Mouse (Mus musculus) lung, postnatal 36 days (tissue): ENCODE measurements around the gene Crhbp.

Source experiments
- DNase-seq: peaks from one replicate; pipeline ENCODE4 v3.0.0; 2022; ENCODE audit warnings: mixed read lengths

The Crhbp gene

DNA sequence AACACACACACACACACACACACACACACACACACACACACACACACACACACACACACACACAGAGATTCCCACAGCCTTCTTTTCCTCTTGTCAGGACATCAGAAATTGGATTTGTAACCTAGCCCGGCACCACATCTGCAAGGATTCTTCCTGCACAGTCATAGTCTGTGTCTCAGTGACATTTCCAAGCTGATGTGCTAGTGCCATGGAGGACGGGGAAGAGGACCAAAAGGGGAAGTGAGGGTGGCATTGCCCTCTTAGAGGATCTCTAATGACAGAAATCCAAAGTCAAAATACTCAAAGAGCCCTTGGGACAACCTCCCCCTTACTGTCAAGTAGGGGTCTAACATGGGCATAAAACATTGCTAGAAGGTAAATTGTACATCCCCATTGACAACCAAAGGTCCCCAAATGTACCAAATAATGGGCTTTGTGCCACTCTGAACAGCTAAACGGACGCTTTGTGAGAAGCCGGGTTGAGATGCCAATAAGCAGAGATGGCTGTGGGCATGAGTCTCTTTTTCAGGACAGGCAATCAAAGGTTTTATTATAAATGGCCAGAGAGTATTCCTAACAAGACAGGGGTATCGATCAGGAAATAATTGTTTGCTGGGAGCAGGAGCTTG is 26.0 kb downstream of the Crhbp start:
- DNase-seq, result no peak

DNA sequence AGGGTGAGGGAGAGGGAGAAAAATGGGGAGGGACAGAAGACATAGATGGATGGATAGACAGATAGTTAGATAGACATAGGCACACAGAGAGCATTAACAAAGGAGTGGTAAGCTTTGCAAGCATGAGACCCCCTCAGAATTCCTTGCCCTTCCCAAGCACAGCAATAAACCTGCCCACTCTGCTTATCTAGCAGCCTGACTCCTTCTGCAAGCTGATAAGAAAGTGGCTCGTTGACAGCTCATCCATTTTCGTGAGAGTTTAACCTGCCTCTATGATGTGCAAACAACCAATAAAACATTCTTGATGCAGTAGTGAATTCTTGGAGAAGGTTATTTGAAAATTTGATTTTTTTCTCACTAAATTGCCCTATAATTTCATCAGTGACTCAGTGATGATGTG is 32.5 kb downstream of the Crhbp start:
- no peak for DNase-seq

DNA sequence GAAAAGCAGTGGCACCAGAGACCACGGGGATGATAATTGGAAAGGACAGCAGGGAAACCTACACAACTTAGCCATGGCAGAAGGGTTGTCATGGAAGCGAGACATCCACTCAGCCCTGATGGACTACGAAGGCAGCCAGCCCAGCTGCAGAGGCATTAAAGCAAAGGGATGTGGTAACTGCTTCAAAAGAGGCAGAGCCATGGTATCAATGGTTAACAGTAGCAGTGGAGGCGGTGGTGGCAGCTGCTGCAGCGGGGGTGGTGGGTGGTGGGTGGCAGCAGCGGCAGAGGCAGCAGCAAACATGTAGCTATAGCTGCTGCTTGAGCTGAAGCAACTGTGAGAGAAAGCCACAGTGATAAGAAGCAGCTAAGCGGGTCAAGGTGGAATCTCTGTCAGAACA is 51.5 kb downstream of the Crhbp start:
- no peak for DNase-seq

DNA sequence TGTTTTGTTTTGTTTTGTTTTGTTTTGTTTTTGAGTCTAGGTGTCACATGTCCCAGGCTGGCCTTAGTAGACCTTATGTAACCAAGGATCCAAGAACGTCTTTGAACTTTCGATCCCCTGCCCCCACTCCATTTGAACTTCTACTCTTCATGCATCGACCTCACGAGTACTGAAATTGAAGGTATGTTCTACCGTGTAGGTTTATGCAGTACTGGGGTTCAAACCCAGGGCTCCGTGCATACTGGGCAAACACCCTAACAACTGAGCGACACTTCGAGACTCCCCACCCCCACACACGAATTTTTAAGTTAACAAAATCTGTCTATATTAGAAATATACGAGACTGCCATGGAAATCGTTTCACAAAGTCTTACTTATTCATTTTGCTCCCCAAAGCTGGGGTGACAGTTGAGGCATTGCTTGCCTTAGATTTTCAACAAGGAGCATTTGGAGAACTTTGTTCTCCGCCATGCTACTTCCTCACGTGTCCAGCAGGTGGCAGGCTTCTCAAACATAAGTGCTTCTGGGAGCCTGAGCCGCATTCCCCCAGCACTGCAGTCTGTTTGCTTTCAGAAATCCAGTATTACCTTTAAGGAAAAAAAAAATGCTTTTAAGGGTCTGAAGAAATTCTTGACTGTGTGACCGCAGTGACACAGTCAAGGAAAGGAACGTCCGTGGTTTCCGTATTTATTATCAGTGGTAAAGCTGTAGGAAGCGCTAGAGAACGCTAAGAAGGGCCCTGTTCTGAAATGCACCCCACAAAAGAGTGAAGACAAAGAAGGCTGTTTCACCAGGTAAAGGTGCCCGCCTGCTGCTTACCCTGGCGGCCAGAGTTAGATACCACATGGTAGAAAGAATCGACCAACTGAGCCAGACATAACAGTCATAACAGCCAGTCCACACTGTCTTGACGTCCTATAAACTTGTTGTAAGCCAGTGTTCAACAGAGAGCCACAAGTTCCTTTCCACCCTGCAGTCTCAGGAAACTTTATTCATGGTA is 54.6 kb downstream of the Crhbp start:
- DNase-seq, result peak; percentile 83

DNA sequence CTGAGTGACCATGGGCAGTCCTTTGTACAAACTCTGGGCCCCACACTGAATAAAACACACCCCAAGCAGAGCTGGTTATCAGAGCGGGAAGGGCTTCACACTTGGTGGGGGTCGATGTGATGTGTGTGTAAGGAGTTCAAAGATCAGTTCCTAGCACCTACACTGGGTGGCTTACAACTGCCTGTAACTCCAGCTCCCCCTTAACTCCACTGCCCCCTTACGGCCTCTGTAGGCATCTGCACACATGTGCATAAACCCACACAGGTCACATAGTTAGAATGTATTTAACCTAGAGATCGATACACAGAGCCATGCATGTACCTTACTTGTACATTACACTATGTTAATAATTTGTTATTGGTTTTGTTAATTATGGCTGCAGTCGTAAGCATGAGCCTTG is 56.5 kb downstream of the Crhbp start:
- no peak for DNase-seq

DNA sequence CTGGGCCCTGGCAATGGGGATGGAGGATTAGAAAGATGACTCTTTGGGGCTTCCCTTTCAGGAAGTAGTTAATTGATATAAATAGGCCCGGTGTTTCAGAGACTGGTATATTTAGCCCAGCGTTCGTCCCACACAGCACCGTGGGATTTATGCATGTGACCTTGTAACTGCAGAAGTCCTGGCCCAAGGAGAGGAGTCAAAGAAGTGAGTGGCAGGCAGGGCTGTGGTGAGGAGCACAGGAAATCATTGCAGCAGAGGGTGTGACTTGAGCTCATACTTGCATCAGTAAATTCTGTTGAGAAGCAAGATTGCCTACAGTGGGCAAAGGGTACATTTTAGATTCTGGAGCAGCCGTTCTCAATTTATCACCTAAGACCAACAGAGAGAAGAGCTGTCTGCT is 62.3 kb downstream of the Crhbp start:
- DNase-seq, result peak; percentile 15
